Mouse (Mus musculus) heart, adult 9 months (tissue): Measurements from ENCODE around the gene Phf10.
"Not testable (repeated sequence)": the region's sequence is repeated elsewhere in the genome, so short reads cannot be mapped to it uniquely, and the experiment has no call there.

Experiments used
- DNase-seq, 2 experiments: peaks; one replicate each; pipeline ENCODE4 v3.0.0; 2022; ENCODE audit warnings: low spot score in 2 of 2

Phf10 gene

DNA sequence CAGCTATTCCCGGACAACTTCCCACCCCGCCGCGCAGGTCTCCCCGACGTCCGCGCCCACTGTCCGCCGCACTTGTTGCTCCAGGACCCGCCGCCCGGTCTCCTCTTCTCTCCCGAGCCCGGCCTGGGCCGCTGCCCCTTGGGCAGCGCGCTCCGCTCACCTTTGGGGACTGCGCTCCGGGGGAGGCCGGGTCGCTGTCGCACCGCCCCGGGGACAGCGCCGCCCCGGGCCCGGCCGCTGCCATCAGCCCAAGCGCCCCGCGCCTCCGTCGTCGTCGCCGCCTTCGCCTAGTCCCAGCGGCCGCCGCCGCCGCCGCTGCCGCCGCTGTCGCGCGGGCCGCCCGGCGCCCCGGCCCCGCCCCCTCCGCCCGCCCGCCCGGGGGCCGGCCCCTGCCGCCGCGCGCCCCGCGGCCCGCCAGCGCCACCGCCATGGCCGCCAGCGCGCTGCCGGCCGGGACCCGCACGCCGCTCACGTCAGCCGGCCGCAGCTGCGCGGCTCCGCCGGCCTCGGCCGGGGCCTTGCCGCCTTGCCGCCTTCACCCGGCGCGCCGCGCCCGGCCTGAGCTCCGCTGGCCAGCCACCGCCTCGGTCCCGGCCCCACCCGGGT lies at the start of gene Phf10:
Phf10 (minus strand) TSS at position 323 of the 606 bp plus-strand sequence.
- peak; percentile 9 to 35 for DNase-seq

DNA sequence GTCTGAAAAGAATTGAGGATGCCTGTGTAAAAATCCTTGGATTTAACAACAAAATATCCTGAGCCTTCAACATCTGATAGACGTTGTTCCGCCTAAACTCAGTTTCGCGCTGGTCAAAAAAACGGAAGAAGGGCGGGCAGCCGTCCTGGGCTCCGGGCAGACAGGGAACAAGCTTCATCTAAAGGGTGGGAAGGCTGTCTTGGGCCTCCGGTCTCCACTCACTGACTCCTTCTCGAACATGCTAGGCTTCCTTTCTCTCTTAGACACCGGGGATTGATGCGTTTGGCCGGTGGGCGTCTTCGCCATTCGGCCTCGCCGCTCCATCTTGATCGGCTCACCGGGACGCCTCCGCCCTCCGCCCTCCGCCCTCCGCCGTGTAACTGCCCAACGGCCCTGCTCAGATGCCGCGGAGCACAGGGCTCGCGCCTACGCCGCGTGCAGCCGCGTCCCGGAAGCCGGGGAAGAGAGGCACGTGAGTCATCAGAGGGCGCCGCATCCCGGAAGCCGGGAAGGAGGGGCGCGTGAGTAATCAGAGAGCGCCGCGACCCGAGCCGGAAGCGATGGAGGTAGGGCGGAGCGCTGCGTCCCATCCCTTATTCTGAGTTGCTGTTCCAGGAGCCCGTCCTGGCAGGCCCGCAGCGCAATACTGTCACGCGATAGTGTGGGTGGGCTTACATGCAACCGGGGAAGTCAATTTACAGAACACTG lies 48.8 kb upstream of the Phf10 start, which contains the start of gene Gm3435:
Gm3435 (plus strand) TSS at position 471 of the 708 bp plus-strand sequence.
- DNase-seq = not testable (repeated sequence)

DNA sequence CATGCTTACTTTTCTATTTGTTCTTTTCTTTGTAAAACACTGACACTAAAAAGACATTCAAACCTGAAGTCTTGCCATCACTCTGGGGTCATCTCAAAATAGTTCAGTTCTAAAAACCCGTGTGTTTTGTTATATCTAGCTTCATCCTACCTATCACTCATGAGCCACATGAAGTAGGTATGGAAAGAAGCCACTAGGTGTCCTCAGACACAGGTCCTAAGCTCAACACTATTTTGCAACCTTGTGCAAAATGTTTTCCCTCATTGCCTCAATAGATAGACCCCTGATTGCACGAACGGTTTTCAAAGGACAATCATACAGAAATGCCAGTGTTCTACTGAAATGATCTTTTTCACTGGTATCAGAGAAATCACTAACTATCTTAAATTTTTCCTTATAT lies 48.0 kb upstream of the Phf10 start:
- not testable (repeated sequence) for DNase-seq

DNA sequence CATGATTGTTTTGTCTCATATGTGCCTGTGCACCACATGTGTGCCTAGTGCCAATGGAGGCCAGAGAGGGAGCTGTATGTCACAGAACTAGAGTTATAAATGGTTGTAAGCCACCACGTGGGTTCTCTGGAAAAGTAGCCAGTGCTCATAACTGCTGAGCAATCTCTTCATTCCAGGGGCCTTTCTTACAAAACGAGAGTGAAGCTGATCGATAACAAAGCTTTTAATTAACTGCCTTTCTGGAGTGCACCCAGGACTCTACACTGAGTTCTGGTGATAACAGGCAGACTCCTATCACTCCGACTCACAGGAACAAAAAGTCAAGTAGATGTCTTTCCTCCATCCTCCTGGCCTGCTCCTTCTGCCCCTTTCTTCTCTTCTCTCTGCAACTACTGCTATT lies 39.0 kb upstream of the Phf10 start:
- DNase-seq = not testable (repeated sequence)

DNA sequence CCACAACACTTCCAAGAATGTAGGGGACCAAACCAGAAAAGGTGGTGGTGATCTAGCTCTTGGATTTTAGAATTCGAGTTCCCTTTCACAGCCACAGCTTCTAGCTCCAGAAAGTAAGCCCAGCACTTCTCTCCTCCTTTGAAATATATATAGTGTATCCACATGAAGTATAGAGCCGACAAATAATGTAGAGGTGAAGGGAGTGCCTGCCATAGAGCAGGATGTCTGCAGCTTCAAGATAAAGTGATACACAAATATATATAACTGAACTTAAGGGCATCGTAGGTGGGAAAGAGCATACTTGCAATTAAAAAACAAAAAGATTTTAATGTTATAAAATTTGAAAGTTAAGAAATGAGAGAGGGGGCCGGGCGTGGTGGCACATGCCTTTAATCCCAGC lies 33.1 kb upstream of the Phf10 start:
- DNase-seq = not testable (repeated sequence)

DNA sequence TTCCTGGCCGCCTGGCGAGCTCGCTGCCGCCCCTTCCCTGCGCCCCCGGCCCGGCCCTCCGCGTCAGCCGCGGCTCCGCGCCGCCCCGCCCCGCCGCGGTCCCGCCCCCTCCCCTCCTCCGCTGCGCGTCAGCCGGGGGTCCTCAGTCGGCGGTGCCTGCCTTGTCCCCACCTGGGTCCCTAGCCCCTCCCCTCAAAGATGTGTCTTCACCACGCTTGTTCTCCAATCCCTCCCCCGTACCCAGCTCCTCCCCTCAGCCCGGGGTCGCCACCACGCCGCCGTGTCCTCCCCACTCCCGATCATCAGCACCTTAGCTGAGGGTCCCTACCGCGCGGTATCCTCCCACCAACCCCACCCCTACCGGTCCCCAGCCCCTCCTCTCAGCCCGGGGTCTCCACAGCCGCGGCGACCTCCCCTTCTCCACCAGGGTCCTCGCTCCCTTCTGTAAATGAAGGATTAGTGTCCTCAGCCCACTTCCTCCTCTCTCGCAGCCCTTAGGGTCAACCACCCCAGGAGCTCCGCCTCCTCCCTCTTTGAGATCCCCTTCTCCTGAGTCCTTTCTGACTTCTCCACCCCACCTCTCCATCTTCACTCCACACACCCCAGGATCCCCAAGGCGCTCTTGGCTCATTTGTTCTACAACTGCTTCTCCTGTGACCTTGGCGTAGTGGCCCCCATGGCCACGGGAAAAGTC lies 32.2 kb upstream of the Phf10 start:
- not testable (repeated sequence) for DNase-seq

DNA sequence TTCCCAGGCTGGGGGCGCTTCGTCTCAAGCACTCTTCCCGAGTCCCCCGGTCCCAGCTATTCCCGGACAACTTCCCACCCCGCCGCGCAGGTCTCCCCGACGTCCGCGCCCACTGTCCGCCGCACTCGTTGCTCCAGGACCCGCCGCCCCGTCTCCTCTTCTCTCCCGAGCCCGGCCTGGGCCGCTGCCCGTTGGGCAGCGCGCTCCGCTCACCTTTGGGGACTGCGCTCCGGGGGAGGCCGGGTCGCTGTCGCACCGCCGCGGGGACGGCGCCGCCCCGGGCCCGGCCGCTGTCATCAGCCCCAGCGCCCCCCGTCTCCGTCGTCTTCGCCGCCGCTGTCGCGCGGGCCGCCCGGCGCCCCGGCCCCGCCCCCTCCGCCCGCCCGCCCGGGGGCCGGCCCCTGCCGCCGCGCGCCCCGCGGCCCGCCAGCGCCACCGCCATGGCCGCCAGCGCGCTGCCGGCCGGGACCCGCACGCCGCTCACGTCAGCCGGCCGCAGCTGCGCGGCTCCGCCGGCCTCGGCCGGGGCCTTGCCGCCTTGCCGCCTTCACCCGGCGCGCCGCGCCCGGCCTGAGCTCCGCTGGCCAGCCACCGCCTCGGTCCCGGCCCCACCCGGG lies 31.6 kb upstream of the Phf10 start:
- DNase-seq = not testable (repeated sequence)

DNA sequence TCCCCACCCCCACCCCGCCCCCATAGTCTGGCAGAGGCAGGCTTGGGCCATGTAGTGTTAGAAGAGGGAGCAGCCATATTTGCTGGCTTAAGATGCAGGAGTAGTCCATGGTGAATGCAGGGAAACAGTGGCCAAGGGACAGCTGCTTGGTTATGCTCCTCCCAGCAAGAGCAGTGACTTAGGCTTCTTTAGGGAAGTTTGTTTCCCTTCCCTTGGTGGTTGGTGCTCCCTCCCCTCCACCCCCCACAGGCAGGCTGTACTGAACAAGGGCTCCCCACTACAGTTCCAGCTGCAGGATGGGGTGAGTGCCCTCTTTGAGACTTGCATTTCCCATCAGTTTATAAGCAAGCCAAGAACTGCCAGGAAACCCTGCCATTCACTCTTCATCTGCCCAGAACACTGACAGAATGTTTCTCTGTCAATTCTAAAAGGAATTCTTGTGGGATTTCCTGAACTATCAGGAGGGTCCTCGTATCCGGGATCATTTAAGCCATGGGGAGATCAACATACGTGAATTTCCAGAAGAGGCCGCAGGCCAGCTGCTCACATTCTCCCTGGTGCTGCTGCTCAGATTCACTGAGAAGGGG lies 29.1 kb upstream of the Phf10 start:
- DNase-seq = not testable (repeated sequence)

DNA sequence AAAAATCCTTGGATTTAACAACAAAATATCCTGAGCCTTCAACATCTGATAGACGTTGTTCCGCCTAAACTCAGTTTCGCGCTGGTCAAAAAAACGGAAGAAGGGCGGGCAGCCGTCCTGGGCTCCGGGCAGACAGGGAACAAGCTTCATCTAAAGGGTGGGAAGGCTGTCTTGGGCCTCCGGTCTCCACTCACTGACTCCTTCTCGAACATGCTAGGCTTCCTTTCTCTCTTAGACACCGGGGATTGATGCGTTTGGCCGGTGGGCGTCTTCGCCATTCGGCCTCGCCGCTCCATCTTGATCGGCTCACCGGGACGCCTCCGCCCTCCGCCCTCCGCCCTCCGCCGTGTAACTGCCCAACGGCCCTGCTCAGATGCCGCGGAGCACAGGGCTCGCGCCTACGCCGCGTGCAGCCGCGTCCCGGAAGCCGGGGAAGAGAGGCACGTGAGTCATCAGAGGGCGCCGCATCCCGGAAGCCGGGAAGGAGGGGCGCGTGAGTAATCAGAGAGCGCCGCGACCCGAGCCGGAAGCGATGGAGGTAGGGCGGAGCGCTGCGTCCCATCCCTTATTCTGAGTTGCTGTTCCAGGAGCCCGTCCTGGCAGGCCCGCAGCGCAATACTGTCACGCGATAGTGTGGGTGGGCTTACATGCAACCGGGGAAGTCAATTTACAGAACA lies 17.4 kb upstream of the Phf10 start, which contains the start of the genes 9030025P20Rik and Gm3417:
9030025P20Rik (plus strand) TSS at position 107 of the 677 bp plus-strand sequence.
Gm3417 (minus strand) TSS at position 429 of the 677 bp plus-strand sequence.
- not testable (repeated sequence) for DNase-seq

DNA sequence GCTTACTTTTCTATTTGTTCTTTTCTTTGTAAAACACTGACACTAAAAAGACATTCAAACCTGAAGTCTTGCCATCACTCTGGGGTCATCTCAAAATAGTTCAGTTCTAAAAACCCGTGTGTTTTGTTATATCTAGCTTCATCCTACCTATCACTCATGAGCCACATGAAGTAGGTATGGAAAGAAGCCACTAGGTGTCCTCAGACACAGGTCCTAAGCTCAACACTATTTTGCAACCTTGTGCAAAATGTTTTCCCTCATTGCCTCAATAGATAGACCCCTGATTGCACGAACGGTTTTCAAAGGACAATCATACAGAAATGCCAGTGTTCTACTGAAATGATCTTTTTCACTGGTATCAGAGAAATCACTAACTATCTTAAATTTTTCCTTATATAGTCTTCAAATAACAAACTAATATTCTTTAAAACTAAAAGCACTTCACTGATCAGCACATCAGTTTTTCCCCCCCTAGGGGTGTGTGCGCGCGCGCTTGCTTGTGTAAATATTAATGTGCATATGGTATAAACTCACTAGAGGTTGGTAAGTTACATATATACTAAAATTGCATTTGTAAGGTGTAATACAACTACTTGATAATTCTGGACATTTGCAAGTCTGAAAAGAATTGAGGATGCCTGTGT lies 16.8 kb upstream of the Phf10 start:
- not testable (repeated sequence) for DNase-seq

DNA sequence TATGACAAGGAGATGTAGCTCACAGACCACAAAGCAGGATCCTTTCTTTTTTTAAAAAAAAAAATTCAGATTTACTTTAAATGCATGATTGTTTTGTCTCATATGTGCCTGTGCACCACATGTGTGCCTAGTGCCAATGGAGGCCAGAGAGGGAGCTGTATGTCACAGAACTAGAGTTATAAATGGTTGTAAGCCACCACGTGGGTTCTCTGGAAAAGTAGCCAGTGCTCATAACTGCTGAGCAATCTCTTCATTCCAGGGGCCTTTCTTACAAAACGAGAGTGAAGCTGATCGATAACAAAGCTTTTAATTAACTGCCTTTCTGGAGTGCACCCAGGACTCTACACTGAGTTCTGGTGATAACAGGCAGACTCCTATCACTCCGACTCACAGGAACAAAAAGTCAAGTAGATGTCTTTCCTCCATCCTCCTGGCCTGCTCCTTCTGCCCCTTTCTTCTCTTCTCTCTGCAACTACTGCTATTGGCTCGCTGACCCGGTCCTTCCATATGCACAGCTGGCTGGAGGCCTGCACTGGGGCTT lies 7.4 kb upstream of the Phf10 start:
- not testable (repeated sequence) for DNase-seq

DNA sequence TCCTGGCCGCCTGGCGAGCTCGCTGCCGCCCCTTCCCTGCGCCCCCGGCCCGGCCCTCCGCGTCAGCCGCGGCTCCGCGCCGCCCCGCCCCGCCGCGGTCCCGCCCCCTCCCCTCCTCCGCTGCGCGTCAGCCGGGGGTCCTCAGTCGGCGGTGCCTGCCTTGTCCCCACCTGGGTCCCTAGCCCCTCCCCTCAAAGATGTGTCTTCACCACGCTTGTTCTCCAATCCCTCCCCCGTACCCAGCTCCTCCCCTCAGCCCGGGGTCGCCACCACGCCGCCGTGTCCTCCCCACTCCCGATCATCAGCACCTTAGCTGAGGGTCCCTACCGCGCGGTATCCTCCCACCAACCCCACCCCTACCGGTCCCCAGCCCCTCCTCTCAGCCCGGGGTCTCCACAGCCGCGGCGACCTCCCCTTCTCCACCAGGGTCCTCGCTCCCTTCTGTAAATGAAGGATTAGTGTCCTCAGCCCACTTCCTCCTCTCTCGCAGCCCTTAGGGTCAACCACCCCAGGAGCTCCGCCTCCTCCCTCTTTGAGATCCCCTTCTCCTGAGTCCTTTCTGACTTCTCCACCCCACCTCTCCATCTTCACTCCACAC lies 583 bp upstream of the Phf10 start:
- DNase-seq = not testable (repeated sequence)

DNA sequence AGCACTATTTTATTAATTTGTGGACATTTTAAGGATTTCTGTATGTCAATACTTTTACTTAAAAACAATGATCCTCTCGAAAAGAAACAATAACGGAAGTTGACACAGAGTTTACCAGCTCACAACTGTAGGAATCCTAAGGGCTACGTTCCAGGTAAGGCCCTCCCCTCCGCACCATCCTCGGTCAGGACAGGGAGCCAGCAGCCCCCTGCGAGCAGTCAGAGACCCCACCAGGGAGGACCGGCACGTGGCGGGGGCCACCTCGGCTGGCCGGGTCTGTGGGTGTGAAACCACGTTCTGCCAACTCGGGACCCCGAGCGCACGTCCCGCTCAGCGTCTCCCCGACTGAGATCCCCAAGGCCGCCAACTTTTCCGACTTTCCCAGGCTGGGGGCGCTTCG lies 553 bp downstream of the Phf10 start:
- DNase-seq = no peak

DNA sequence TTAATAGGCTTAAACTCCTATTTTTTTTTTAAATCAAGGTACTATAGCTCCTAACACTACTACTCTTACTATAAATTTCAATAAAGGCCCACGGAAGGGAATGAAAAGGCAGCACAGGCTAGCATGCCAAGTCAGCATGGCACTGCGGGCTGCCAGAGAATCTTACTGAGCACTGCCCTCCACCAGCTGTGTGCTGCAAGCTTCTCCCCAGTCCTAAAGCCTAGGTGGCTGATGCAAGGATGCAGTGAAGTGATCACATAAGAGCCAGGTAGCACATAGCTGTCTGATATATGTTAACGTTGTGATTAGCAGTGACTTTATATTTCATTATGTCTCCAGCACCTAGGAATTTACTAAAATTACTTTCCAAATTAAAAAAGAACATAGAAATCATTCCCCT lies 1.1 kb downstream of the Phf10 start:
- no peak for DNase-seq

DNA sequence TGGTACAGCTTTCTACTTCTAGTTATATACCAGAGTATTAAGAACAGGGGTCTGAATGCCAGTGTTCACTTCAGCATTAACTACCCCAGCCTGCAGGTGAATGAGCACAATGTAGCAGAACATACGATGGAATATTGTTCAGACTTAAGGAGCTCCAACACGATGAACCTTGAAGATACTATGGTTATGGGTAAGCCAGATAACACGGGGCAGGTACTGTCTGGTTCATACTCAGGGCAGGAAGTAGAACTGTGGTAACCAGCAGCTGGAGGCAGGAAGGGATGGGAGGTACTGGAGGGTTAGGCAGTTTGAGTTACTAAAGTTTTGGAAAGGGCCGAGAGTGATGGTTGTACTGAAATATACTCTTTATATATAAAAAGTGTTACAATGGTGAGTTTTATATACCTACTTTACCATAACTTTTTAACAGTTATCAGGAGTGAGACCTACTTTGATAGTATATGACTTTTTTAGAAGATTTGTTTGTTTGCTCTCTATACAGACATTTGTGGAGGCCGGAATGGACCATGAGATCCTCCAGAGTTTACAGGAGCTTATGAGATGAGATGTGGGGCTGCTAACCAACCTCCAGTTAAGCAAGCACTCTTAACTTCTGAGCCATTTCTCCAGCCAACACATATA lies 2.3 kb downstream of the Phf10 start:
- DNase-seq = no peak

DNA sequence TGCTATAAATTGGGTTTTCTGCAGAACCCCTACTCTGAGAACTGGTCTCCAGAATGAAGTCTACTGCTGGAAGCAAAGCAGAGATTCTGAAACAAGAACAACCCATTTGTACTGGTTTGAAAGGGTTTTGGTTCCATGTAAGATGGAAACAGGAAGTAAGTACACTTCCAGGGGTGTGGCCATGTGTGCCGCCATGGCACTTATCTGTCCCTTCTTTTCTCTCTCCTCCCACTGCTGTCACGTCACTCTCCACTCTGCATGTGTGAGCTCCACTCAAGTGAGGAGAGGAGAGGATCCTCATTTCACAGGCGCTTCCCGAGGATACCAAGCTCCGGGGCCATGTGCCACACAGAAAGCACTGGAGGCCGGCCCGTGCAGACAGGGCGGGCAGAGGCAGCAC lies 7.6 kb downstream of the Phf10 start:
- DNase-seq = peak; percentile 26 to 41

DNA sequence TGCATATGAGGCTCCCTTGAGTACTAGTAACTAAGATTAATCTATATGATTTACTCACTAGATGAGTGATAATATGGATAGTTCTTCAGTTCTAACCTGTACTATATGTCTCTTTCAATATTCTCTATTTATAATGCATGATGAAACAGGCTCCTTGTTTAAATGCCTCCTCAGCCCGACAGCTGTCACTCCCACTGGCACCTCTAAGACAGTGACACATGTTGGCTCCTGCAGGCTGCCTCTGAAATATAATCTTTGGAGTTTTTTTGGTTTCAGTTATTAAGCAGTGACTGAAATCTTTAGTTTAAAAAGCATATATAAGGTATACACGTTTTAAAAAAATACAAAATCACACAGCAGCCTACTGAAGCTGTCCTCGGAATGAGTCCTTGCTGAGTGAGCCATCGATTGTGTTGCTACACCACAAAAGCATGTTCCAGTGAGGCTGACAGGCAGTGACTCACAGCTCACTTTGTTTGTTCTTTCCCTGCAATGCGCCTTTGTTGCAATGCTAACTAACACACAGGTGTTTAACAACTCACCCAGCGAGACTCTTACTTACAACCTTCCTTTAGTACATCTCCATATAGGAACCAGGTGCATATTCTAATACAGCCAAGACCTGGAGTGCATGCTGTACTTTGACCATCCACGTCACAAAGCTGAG lies 11.8 kb downstream of the Phf10 start:
- DNase-seq = no peak

DNA sequence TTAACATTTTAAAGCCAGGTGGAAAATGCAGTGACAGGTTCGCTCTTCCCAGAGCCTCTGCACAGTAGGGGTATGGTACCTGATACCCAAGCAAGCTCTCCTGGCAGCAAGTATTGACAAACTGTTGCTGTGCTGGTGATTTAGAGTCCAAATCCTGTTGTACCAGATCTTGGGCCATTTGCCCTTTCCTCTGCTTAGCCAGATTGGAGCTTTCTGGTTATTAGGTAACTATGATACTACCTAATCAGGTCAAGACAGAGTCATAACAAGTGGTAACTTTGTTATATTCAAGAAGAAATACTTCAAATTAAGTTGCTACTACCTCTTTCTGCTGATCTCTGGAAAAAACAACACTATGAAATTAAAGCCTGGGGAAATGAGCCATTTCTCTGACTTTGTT lies 16.5 kb downstream of the Phf10 start:
- DNase-seq = no peak

DNA sequence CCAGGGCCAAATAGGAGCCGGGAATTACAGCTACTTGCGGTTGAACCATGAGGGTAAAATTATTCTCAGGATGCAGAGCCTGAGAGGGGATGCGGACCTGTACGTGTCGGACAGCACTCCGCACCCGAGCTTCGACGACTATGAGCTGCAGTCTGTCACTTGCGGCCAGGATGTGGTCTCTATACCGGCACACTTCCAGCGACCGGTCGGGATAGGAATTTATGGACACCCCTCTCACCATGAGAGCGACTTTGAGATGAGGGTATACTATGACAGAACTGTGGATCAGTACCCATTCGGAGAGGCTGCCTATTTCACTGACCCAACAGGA lies 17.4 kb downstream of the Phf10 start:
- DNase-seq = peak in 1 of 2 experiments; percentile 8
